Mouse (Mus musculus) E14TG2a.4 (cell line): ENCODE data around the gene Klhl32.

ENCODE experiments used
- CTCF ChIP-seq: conservative IDR thresholded peaks from 2 replicates; pipeline ENCODE4 v1.5.1; 2014; ENCODE audit warnings: low read length
- NANOG ChIP-seq: IDR thresholded peaks from 2 replicates; pipeline ENCODE4 v1.6.1; 2014; ENCODE audit warnings: borderline replicate concordance, low read length, mixed read lengths

DNA sequence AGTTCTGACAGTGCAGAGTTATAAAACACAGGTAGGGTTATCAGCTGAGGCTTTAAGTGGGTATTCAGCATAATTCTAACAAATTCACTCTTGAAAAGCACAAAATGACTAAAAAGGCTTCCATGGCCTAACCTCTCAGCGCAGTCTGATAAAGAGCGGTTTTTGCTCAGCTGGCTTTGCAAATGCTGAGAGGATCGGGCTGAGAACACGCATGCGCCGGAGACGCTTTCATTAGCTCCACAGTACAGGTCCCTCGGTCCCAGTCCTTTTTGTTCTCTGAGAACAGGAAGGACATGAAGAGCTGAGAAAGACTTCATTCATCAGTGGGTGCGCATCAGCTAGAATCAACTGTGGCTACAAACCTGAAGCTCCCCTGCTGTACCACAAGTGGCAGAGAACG, 180.9 kb downstream of the Klhl32 start:
- TF ChIP-seq CTCF, result no peak
- TF ChIP-seq NANOG, result no peak
